Mouse (Mus musculus) frontal cortex, adult (tissue): ENCODE measurements at regions not wholly inside any gene's neighbourhood (a gene's known extent, or its start where the extent isn't known, plus 50 kb on each side); places are given as distances from the start of the nearest gene placed in this dataset.

ENCODE experiments used
- ATAC-seq: cut with Nextera tagmentation; 2 replicates; pipeline ENCODE4 v1.9.2; 2017; ENCODE audit warnings: mild to moderate bottlenecking, moderate library complexity, mixed read lengths; ENCODE audit not compliant: low TSS enrichment

GRCm38 (mm10) chr14:104008538-104008937 lies 164.3 kb upstream of the Ednrb start:
- no peak for ATAC-seq

GRCm38 (mm10) chr14:104006426-104006825 lies 162.2 kb upstream of the Ednrb start:
- ATAC-seq = no peak

- no peak for ATAC-seq
Measured at GRCm38 (mm10) chr14:104005132-104005531, 160.9 kb upstream of the Ednrb start.

GRCm38 (mm10) chr14:104002421-104002820 lies 158.2 kb upstream of the Ednrb start:
- ATAC-seq = no peak

- no peak for ATAC-seq
Measured at GRCm38 (mm10) chr14:103990418-103990817, 146.2 kb upstream of the Ednrb start.

GRCm38 (mm10) chr14:103989949-103990348 lies 145.7 kb upstream of the Ednrb start:
- no peak for ATAC-seq

GRCm38 (mm10) chr14:103987266-103987665 lies 143.1 kb upstream of the Ednrb start:
- no peak for ATAC-seq

GRCm38 (mm10) chr14:103984349-103984748 lies 140.1 kb upstream of the Ednrb start:
- no peak for ATAC-seq

- no peak for ATAC-seq
Measured at GRCm38 (mm10) chr14:103978808-103979207, 134.6 kb upstream of the Ednrb start.

GRCm38 (mm10) chr14:103977769-103978168 lies 133.6 kb upstream of the Ednrb start:
- ATAC-seq = no peak

- no peak for ATAC-seq
Measured at GRCm38 (mm10) chr14:103973955-103974354, 129.8 kb upstream of the Ednrb start.

- no peak for ATAC-seq
Measured at GRCm38 (mm10) chr14:103973111-103973510, 128.9 kb upstream of the Ednrb start.

GRCm38 (mm10) chr14:103969305-103969704 lies 125.1 kb upstream of the Ednrb start:
- no peak for ATAC-seq

GRCm38 (mm10) chr14:103966293-103966692 lies 122.1 kb upstream of the Ednrb start:
- no peak for ATAC-seq

GRCm38 (mm10) chr14:103962303-103962881 lies 118.2 kb upstream of the Ednrb start:
- no peak for ATAC-seq

- ATAC-seq = no peak
Measured at GRCm38 (mm10) chr14:103951899-103952298, 107.7 kb upstream of the Ednrb start.

GRCm38 (mm10) chr14:103949950-103950349 lies 105.7 kb upstream of the Ednrb start:
- no peak for ATAC-seq

GRCm38 (mm10) chr14:103948026-103948777 lies 104.0 kb upstream of the Ednrb start:
- ATAC-seq = no peak

GRCm38 (mm10) chr14:103945753-103946152 lies 101.6 kb upstream of the Ednrb start:
- no peak for ATAC-seq

- ATAC-seq = no peak
Measured at GRCm38 (mm10) chr14:103939867-103940266, 95.7 kb upstream of the Ednrb start.

- ATAC-seq = no peak
Measured at GRCm38 (mm10) chr14:103938937-103939336, 94.7 kb upstream of the Ednrb start.

- ATAC-seq = no peak
Measured at GRCm38 (mm10) chr14:103938201-103938600, 94.0 kb upstream of the Ednrb start.

- ATAC-seq = no peak
Measured at GRCm38 (mm10) chr14:103937700-103938099, 93.5 kb upstream of the Ednrb start.

- no peak for ATAC-seq
Measured at GRCm38 (mm10) chr14:103933813-103934212, 89.6 kb upstream of the Ednrb start.
